Mouse (Mus musculus) heart, postnatal 0 days (tissue): ENCODE results near the gene Lysmd4.

ENCODE experiments used
- CTCF ChIP-seq: IDR thresholded peaks from 2 replicates; pipeline ENCODE4 v1.5.1; 2016; ENCODE audit warnings: antibody characterized with exemption, control low read depth, low read depth
- EP300 ChIP-seq: IDR thresholded peaks from 2 replicates; pipeline ENCODE4 v1.6.1; 2016; ENCODE audit warnings: antibody characterized with exemption, low read depth

DNA sequence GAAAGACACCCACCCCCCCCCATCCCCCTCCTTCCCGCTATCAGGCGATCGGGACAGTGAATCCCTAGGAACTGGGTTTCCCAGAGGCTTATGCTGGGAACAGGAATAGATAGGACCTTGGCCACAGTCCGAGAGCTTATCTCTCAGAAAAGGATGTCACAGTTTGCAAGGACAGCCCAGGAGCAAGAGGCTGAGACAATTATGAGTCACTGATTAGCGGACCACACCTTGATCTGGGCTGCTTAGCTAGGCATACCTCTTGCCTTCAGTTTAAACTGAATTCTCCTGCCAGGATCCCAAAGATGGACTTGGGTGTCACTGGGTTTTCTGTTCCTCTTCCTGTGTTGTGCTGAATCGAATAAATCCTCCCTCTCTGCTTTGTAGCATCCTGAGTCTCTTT is 6.0 kb upstream of the Lysmd4 start:
- TF ChIP-seq CTCF (no peak), EP300 (no peak)
